Mouse (Mus musculus): Measurements from ENCODE around the gene Sys1.

DNA sequence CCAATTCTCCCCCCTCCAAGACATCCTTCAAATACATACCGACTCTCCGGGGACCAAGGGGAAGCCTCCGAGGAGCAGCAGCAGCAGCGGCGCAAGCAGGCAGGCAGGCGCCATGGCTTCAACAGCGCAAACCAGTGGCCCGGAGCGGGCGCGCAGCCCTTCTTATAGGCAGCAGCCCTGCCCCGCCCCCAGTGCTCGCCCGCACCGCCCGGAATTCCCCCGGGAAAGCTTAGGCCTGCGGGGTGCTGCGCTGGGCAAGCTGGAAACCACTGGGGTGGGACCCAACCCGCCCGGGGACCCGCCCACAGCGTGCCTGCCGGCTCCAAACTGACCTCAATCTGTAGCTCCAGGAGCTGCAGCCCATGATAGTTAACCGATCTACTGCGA, 13.7 kb upstream of the Sys1 start:
- TF ChIP-seq UBTF (IDR thresholded peaks at IDR 0.05; ENCODE audit: borderline replicate concordance, insufficient read depth, low read depth, low read length), result no peak
- no peak for TF ChIP-seq EP300 (IDR thresholded peaks at IDR 0.05; ENCODE audit: low read depth in 1 of 2, low read length in 2 of 2)
- TF ChIP-seq CTCF (IDR thresholded peaks at IDR 0.05 in 2 of 3, conservative IDR thresholded peaks at IDR 0.05 in 1 of 3; ENCODE audit: control insufficient read depth in 1 of 3, insufficient read depth in 1 of 3, low read depth in 2 of 3, low read length in 3 of 3, poor library complexity in 1 of 3, severe bottlenecking in 1 of 3), result no peak
- no peak for TF ChIP-seq MEF2A (IDR thresholded peaks at IDR 0.05; ENCODE audit: extremely low read depth, insufficient replicate concordance, low read depth, low read length, poor library complexity, severe bottlenecking)
- TF ChIP-seq MAX (IDR thresholded peaks at IDR 0.05; ENCODE audit: low read length), result no peak
